Mouse (Mus musculus): ENCODE results near the gene Sertad2.

DNA sequence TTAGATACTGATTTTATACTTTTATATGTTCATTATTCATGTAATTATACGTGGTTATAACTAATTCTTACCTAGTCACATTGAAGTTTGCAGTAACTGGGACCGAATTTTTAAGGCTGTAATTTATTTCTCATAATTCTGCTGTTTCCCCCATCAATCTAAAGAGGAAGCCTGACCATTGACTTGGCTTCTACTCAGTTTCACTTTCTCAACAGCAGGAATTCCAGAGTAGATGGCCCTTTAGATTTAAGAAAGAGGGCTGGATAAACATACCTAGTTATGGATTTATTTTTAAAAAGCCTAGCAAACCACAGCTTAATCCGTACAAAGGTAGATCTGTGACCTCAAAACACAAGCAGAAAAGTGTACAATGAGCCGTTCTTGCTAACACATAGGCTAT lies 9.8 kb upstream of the Sertad2 start:
- TF ChIP-seq CTCF (IDR thresholded peaks at IDR 0.05; ENCODE audit: borderline replicate concordance, insufficient read depth, low read length) = no peak
- TF ChIP-seq POLR2A (IDR thresholded peaks at IDR 0.05; ENCODE audit: low read depth, low read length) = no peak

Data from embryonic fibroblast, embryonic 13.5 days (primary cell).